Mouse (Mus musculus) embryonic facial prominence, embryonic 12.5 days (tissue): ENCODE results near the gene Slc22a2. TPM values are rescaled to one million over a fixed set of nuclear protein-coding genes. Genes with fewer than 3 reads are reported as not detected.

ENCODE experiments used
- ATAC-seq: fragments of 200-750 bp; cut with Nextera tagmentation; 2 replicates; pipeline ENCODE4 v1.8.0; 2017; ENCODE audit not compliant: insufficient number of reproducible peaks, insufficient read depth, low FRiP score, low TSS enrichment
- H3K27ac ChIP-seq: fragments of 300-500 bp; sonication (generic); 2 replicates; pipeline ENCODE4 v1.5.1; 2016; ENCODE audit warnings: mild to moderate bottlenecking
- H3K27me3 ChIP-seq: fragments of 300-500 bp; sonication (generic); 2 replicates; pipeline ENCODE4 v1.6.1; 2016; ENCODE audit warnings: mild to moderate bottlenecking, moderate library complexity
- H3K36me3 ChIP-seq: fragments of 300-500 bp; sonication (generic); 2 replicates; pipeline ENCODE4 v1.6.1; 2016; ENCODE audit warnings: mild to moderate bottlenecking
- H3K4me1 ChIP-seq: fragments of 300-500 bp; sonication (generic); 2 replicates; pipeline ENCODE4 v1.6.1; 2016
- H3K4me2 ChIP-seq: fragments of 300-500 bp; sonication (generic); replicated peaks from 2 replicates; pipeline ENCODE4 v1.6.1; 2016; ENCODE audit warnings: mild to moderate bottlenecking, moderate library complexity
- H3K4me3 ChIP-seq: fragments of 300-500 bp; sonication (generic); 2 replicates; pipeline ENCODE4 v1.5.1; 2016; ENCODE audit warnings: mild to moderate bottlenecking
- H3K9ac ChIP-seq: fragments of 300-500 bp; sonication (generic); 2 replicates; pipeline ENCODE4 v1.6.1; 2016; ENCODE audit warnings: mild to moderate bottlenecking, moderate library complexity
- H3K9me3 ChIP-seq: fragments of 300-500 bp; sonication (generic); 2 replicates; pipeline ENCODE4 v1.6.1; 2016; ENCODE audit warnings: mild to moderate bottlenecking, moderate library complexity
- WGBS: fragments of 180-500 bp; shearing (Covaris S2); methylation state at CpG from one replicate; pipeline ENCODE4 v1.1.7; 2016; 5-methylcytosine and 5-hydroxymethylcytosine counted together
- polyA plus RNA-seq: library from polyadenylated mRNA; unstranded; fragments of >200 nt; fragmentation: Nextera tagmentation; extraction: Ambion mirVana; gene quantifications from 2 replicates; pipeline ENCODE4 v1.2.1, GENCODE M21; 2016

Gene Slc22a2
- polyA plus RNA-seq, 1 experiment from 2014 or later = not detected

DNA sequence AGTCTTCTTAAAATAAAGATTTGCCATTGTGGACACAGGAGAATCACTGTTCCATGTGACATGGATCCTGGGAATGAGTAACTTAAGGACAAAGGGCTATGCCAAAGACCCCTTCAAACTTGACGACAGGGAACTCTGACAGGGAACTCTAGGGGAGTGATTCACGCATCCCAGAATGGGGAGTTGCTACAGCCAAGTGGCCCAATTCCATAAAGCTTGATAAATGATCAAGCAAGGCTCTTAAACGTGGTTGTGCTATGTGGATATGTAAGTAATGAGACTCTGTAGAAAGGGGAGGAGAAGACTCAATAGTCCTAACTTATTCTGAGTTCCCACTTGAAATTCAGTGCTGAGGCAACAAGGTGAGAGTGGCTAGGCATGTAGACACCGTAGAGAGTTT, 50.9 kb downstream of the Slc22a2 start:
- H3K9me3 ChIP-seq = no peaks in the 10 kb centered on the region
- H3K9ac ChIP-seq = no peak overlapping the region
- H3K27ac ChIP-seq = no peak overlapping the region
- no peaks in the 10 kb centered on the region for H3K36me3 ChIP-seq
- H3K4me1 ChIP-seq = peaks cover 9% of the 10 kb centered on the region
- no peak for ATAC-seq
- H3K27me3 ChIP-seq = no peaks in the 10 kb centered on the region
- WGBS = 74% methylated on average over 4 of the region's 4 CpGs
- H3K4me2 ChIP-seq = no peak overlapping the region
- H3K4me3 ChIP-seq = no peak overlapping the region

DNA sequence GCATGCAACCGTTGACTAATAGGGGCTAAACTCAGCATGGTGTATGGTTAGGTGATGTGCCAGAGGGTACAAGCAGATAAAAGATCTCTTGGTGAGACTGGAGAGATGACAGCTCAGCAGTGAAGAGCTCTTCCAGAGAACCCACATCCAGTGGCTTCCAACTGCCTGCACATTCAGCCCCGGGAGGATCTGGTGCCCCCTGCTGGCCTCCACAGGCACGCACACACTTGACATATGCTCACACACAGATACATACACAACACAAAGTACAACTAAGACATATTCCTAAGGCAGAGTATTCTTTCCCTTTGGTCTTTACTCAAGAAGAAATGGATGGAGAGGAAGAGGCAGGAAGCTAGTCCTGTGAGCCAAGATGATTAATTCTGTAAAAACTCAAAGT, 55.7 kb downstream of the Slc22a2 start:
- no peaks in the 10 kb centered on the region for H3K4me1 ChIP-seq
- H3K9me3 ChIP-seq = no peaks in the 10 kb centered on the region
- H3K4me2 ChIP-seq = no peak overlapping the region
- WGBS = 90% methylated on average over 3 of the region's 3 CpGs
- H3K4me3 ChIP-seq = no peak overlapping the region
- no peak overlapping the region for H3K27ac ChIP-seq
- H3K27me3 ChIP-seq = no peaks in the 10 kb centered on the region
- H3K9ac ChIP-seq = no peak overlapping the region
- ATAC-seq = no peak
- no peaks in the 10 kb centered on the region for H3K36me3 ChIP-seq

DNA sequence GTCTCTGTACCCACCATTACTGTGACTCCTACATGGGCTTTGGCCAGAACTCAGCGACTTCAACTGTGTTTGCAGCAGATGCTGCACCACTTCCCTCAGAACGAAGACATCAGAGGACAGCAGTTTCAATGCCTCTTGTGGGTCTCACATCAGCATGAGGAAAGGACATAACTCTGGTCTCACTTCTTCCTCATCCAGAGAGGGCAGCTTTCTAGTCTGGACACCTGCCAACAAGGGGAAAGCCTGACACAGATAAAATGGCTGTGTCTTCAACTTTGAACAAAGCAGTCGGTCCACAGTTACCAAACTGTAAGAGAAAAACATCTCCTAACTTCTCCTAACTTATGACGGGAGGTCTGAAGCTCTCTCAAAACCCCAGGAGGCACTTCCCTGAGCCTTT, 57.2 kb downstream of the Slc22a2 start:
- Histone ChIP-seq H3K9ac (no peak overlapping the region), H3K27ac (no peak overlapping the region), H3K9me3 (no peaks in the 10 kb centered on the region), H3K27me3 (no peaks in the 10 kb centered on the region), H3K4me2 (no peak overlapping the region), H3K4me3 (no peak overlapping the region), H3K36me3 (no peaks in the 10 kb centered on the region), H3K4me1 (no peaks in the 10 kb centered on the region)
- WGBS = 78% methylated on average over 4 of the region's 4 CpGs
- ATAC-seq = no peak

DNA sequence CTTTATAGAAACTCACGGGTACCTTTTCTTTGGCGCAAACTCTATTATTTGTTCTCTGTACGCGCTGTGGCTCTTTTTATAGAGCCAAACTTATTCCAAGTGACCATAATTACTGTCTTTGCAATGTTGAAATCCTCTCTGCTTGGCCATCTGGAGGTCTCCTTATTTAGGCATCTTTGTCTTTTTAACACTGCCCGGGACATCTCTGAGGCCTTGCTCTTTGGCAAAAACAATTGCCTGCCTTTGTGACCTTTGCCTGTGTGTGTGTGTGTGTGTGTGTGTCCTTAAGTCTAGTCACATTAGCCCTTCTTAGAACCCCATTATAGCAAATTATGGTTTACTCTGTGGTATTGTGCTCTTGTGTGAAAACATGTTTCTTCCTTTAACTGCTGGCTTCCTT, 61.5 kb downstream of the Slc22a2 start:
- Histone ChIP-seq H3K4me2 (no peak overlapping the region), H3K9ac (no peak overlapping the region), H3K4me3 (no peak overlapping the region), H3K4me1 (no peaks in the 10 kb centered on the region), H3K9me3 (no peaks in the 10 kb centered on the region), H3K27ac (no peak overlapping the region), H3K36me3 (no peaks in the 10 kb centered on the region), H3K27me3 (no peaks in the 10 kb centered on the region)
- ATAC-seq = no peak
- WGBS = 85% methylated on average over 5 of the region's 5 CpGs

DNA sequence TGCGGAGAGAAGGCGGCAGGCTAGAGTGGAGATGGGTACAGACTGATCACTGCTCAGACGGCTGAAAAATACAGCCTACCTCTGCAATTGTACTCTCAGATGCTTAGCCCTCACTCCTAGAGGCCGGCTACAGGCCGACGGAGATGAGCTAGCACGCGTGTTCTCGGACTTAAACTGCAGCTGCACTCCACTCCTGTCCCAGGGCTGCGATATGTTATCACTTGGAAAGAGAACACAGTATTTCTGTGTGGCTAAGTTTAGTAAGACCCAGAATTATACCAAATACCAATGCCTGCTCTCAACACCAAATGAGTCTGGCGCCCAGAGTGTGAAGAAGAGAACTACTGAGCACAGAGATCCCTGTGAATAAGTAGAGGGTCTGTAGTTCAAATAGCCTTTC, 68.7 kb downstream of the Slc22a2 start:
- no peaks in the 10 kb centered on the region for H3K9me3 ChIP-seq
- no peak overlapping the region for H3K4me2 ChIP-seq
- no peaks in the 10 kb centered on the region for H3K4me1 ChIP-seq
- no peak overlapping the region for H3K4me3 ChIP-seq
- no peak overlapping the region for H3K27ac ChIP-seq
- no peak for ATAC-seq
- no peak overlapping the region for H3K9ac ChIP-seq
- no peaks in the 10 kb centered on the region for H3K27me3 ChIP-seq
- WGBS = 90% methylated on average over 11 of the region's 11 CpGs
- no peaks in the 10 kb centered on the region for H3K36me3 ChIP-seq

DNA sequence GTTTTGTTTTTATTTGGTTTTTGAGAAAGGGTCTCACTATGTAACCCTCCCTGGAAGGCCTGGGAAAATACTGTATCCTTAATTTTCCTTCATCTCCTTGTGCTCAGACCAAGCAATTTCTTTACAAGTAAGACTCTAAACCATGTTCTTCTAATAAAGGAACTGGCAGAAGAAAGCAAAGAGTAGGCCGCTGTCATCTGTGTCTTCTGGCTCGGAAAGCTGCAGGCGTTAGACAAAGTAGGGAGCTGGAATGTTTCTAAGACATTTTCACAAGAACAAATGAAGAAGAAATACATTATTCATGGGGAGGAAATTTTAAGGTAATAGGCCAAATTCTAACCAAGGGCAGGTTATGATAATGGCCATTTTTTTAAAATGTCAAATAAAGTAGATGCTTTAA, 70.1 kb downstream of the Slc22a2 start:
- H3K9ac ChIP-seq = no peak overlapping the region
- H3K4me1 ChIP-seq = no peaks in the 10 kb centered on the region
- H3K4me2 ChIP-seq = no peak overlapping the region
- no peaks in the 10 kb centered on the region for H3K27me3 ChIP-seq
- no peak overlapping the region for H3K27ac ChIP-seq
- no peak overlapping the region for H3K4me3 ChIP-seq
- no peak for ATAC-seq
- no peaks in the 10 kb centered on the region for H3K9me3 ChIP-seq
- H3K36me3 ChIP-seq = no peaks in the 10 kb centered on the region
- WGBS = 91% methylated on average over 3 of the region's 3 CpGs

DNA sequence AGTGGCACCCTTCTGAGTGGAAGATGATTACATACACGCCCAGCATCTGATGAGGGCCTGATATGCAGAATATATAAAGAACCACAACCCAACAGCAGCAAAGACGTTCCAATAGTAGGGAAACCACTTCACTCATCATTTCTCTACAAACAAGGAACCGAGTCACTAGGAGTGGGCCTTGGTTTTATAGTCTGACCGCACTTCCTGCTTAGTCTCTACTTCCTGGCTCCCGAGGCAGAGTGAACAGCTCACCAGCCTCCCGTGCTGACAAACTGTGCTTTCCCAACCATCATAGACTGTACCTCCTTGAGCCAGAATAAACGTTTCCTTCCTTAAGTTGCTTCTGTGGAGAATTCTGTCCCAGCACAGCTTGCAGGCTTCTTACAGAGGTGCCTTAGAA, 71.9 kb downstream of the Slc22a2 start:
- no peak for ATAC-seq
- WGBS = 78% methylated on average over 7 of the region's 7 CpGs
- no peak overlapping the region for H3K4me2 ChIP-seq

DNA sequence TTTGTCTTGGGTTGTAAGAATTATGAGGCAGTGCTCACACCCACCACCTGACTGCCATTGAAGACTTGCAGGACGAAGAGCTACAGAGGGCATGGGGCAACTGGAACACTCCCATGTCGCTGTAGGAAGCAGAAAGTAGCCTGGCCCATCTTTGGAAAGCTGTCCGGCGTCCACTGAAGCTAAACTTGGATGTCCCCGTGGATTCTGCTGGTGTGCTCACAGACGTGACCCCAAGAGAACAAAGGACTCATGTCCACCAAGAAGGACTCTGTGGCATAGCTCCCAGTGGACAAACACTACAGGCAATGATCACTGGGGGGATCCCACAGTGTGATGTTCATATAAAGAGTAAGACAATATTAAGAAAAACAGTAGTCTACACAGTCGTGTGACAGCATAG, 74.9 kb downstream of the Slc22a2 start:
- H3K4me1 ChIP-seq = no peaks in the 10 kb centered on the region
- H3K4me2 ChIP-seq = no peak overlapping the region
- no peak overlapping the region for H3K27ac ChIP-seq
- H3K4me3 ChIP-seq = no peak overlapping the region
- no peaks in the 10 kb centered on the region for H3K36me3 ChIP-seq
- 82% methylated on average over 7 of the region's 7 CpGs for WGBS
- no peak for ATAC-seq
- no peaks in the 10 kb centered on the region for H3K9me3 ChIP-seq
- no peak overlapping the region for H3K9ac ChIP-seq
- 0 out of 2 replicates have a peak, but pooled peaks cover 5% of the 10 kb centered on the region for H3K27me3 ChIP-seq

More for the DNA sequence above, 71.9 kb downstream of the Slc22a2 start:
- Histone ChIP-seq H3K27ac (no peak overlapping the region), H3K36me3 (no peaks in the 10 kb centered on the region), H3K27me3 (no peaks in the 10 kb centered on the region), H3K9ac (no peak overlapping the region), H3K4me1 (no peaks in the 10 kb centered on the region), H3K9me3 (no peaks in the 10 kb centered on the region), H3K4me3 (no peak overlapping the region)

DNA sequence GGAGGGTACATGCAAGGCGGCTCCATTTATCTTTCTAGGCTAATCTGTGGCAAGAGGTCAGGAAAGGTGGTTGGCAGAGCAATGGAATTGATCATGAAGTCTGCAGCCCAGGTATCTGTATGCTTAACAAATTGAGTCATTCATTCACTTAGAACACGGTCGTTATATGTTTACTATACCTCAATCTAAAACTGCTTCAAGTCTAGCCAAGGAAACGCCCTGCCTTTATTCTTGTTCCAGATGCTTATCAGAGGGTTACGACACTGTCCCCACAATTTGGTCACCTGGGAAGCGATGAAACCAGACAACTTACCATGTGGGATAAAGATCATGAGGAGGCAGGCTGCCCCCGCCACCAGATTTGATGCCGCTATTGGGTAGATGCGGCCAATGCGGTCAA, 75.3 kb downstream of the Slc22a2 start:
- H3K36me3 ChIP-seq = no peaks in the 10 kb centered on the region
- no peaks in the 10 kb centered on the region for H3K9me3 ChIP-seq
- 0 out of 2 replicates have a peak, but pooled peaks cover 5% of the 10 kb centered on the region for H3K27me3 ChIP-seq
- no peak overlapping the region for H3K27ac ChIP-seq
- no peak overlapping the region for H3K4me2 ChIP-seq
- H3K4me1 ChIP-seq = no peaks in the 10 kb centered on the region
- no peak overlapping the region for H3K9ac ChIP-seq
- H3K4me3 ChIP-seq = no peak overlapping the region
- WGBS = 93% methylated on average over 10 of the region's 10 CpGs
- no peak for ATAC-seq

DNA sequence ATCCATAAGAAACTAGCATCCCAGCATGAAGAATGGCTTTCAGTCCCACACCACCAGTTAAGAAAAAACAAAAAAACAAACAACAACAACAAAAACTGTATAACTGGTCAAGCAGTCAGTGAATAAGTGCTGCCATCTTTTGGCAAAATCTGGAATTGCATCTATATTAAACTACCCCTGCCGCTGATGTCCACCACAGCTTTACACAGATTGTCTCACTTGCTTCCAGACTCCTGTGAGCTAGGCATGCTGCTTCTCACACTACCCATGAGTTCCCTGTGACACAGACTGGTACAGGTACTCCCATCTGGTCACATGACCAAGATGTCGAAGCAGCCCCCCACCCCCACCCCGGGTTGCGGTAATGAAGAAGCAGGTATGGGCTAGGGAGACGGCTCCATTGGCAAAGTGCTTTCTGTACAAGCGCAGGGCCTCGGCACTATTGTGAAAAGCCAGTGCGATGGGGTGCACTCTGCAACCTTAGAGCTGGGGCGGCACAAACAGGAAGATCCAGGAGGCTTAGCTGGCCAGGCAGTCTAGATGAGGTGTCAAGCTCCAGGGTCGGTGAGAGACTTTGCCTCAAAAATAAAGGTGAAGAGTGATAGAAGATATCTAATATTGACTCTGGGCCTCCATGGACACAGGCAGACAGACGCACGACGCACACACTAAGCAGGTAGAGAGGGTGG, 76.8 kb downstream of the Slc22a2 start:
- Histone ChIP-seq H3K9ac (no peak overlapping the region), H3K4me2 (no peak overlapping the region), H3K27ac (no peak overlapping the region), H3K9me3 (no peaks in the 10 kb centered on the region), H3K27me3 (0 out of 2 replicates have a peak, but pooled peaks cover 5% of the 10 kb centered on the region), H3K4me1 (no peaks in the 10 kb centered on the region), H3K4me3 (no peak overlapping the region), H3K36me3 (no peaks in the 10 kb centered on the region)
- ATAC-seq = no peak
- WGBS = 70% methylated on average over 13 of the region's 13 CpGs

DNA sequence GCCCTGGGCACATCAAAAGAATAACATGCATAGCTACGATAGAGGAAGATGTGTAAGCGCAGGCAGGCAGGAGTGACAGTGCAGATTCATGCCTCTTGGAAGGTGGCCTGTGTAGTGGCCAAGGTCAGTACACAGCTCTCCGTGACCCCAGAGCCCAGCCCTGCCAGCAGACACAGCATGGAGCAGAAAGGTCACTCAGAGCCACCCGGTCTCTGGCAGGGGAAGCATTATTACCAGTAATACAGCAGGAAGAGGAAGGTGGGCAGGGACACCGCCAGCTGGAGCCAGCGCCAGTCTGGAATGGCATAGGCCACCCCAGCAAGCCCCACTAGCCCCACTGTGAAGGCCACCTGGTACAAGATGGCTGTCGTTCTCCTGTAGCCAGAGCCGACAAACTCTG, 80.2 kb downstream of the Slc22a2 start:
- H3K4me3 ChIP-seq = no peak overlapping the region
- no peaks in the 10 kb centered on the region for H3K36me3 ChIP-seq
- no peaks in the 10 kb centered on the region for H3K9me3 ChIP-seq
- H3K4me2 ChIP-seq = no peak overlapping the region
- no peak overlapping the region for H3K9ac ChIP-seq
- ATAC-seq = no peak
- 73% methylated on average over 8 of the region's 8 CpGs for WGBS
- H3K27me3 ChIP-seq = 0 out of 2 replicates have a peak, but pooled peaks cover 5% of the 10 kb centered on the region
- H3K27ac ChIP-seq = no peak overlapping the region
- peaks cover under 1% of the 10 kb centered on the region for H3K4me1 ChIP-seq

DNA sequence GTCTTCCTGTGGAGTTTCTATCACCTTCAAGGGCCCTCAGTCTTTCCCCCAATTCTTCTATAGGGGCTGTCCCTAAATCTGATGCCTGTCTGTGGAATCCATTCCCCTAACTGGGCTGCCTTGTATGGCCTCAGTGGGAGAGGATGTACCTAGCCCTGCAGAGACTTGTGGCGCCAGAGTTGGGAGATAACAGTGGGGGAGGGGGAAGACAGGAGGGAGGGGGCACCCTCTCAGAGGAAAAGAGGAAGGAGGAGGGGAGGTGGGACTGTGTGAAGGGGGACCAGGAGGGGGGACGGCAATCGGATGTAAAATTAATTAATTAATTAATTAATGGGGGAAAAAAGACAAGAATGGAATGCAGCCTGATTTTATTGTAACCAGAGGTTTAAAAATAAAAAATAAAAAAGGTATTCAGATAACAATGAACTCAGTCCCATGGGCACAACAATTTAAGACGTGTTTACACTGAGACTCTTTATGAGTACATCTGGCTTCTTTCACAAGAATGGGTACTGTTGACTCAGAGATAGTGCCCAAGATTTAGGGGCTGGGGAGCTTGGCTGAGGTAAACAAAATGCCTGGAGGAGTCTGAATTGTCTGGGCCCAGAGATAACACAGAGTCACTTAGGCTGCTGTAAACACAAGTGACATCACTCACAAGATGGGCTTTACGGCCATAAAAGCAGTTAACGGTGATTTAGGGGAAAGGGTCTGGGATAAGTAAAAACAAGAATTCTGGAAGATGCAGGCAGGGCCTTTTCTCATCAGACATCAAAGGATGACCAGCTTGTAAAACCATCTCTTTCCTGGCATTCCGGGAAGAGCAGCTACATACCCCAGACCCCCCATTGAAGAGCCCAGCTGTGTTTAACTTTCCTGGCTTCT, 84.8 kb downstream of the Slc22a2 start:
- WGBS = 43% methylated on average over 7 of the region's 7 CpGs
- Histone ChIP-seq H3K4me3 (no peak overlapping the region), H3K36me3 (no peaks in the 10 kb centered on the region), H3K9me3 (no peaks in the 10 kb centered on the region), H3K4me2 (no peak overlapping the region), H3K9ac (0 out of 2 replicates have a peak overlapping the region, but pooled peaks have one; percentile 19), H3K27ac (peak overlapping the region; percentile 46; the same call in 1 of the 2 replicates), H3K4me1 (peaks cover 9% of the 10 kb centered on the region), H3K27me3 (no peaks in the 10 kb centered on the region)
- no peak for ATAC-seq
